Mouse (Mus musculus) Patski (cell line): ENCODE measurements around the gene Rbm42. TPM values are rescaled to one million over a fixed set of nuclear protein-coding genes. Genes with fewer than 3 reads are reported as not detected.

ENCODE experiments used
- ATAC-seq: fragments of 100-300 bp; one replicate; pipeline ENCODE4 v1.8.0; 2021
- CTCF ChIA-PET: fragments of 350-600 bp; sonication (Branson Sonifier 250); formaldehyde crosslinking; loops from one replicate; lab custom pipeline; 2022; ENCODE audit warnings: inconsistent platforms; lab: Charles Lee
- POLR2A ChIA-PET: fragments of 350-600 bp; sonication (Branson Sonifier 250); formaldehyde crosslinking; loops from one replicate; lab custom pipeline; 2022; ENCODE audit warnings: antibody characterized with exemption, inconsistent platforms; lab: Charles Lee
- DNase-seq: peaks from one replicate; pipeline ENCODE4 v3.0.0-alpha.2; 2011; ENCODE audit warnings: low read depth, low spot score
- H3K27me3 ChIP-seq: fragments of 371-371 bp; one replicate; pipeline ENCODE4 v1.5.1; 2021
- CTCF ChIP-seq: fragments of 100-300 bp; IDR thresholded peaks from one replicate; pipeline ENCODE4 v1.5.1; 2021
- in situ Hi-C: fragments of 300-500 bp; cut with MboI; formaldehyde crosslinking; loops from 3 replicates; pipeline ENCODE4 v1.11.1; 2018; ENCODE audit warnings: low pct_unique_long_range_greater_than_20kb, mixed read lengths
- polyA plus RNA-seq: library from polyadenylated mRNA; unstranded; gene quantifications from one replicate; pipeline ENCODE4 v1.2.3, GENCODE M21; 2021

The Rbm42 gene
- polyA plus RNA-seq, 1 experiment from 2014 or later: 92.6 TPM

GRCm38 (mm10) chr7:30604944-30605343 is 45.2 kb downstream of the Rbm42 start:
- in situ Hi-C loops: no loop called here
- H3K27me3 ChIP-seq: no peaks in the 10 kb centered on the region
- ATAC-seq (no peak), DNase-seq (no peak)
- ChIA-PET CTCF (interaction anchor here (1.0 to 9.3 kb wide), 3 partner anchors 9 to 64 kb away, joined by 3 to 65 read pairs (median 29); partner anchors contain the start of genes Kmt2b and Upk1a), POLR2A (interaction anchor here (0.8 kb wide), 1 partner anchor 20 kb away, joined by 3 read pairs; no protein-coding TSS in a partner anchor)
- TF ChIP-seq CTCF: no peak

GRCm38 (mm10) chr7:30604424-30604823 is 45.7 kb downstream of the Rbm42 start:
- no peaks in the 10 kb centered on the region for H3K27me3 ChIP-seq
- in situ Hi-C loops: no loop called here
- DNase-seq (no peak), ATAC-seq (no peak)
- ChIA-PET CTCF (interaction anchor here (1.0 to 9.3 kb wide), 3 partner anchors 9 to 64 kb away, joined by 3 to 65 read pairs (median 29); partner anchors contain the start of genes Kmt2b and Upk1a), POLR2A (interaction anchor here (0.8 kb wide), 1 partner anchor 21 kb away, joined by 3 read pairs; no protein-coding TSS in a partner anchor)
- no peak for TF ChIP-seq CTCF

- in situ Hi-C loops: no loop called here
- ATAC-seq (no peak), DNase-seq (no peak)
- H3K27me3 ChIP-seq: no peaks in the 10 kb centered on the region
- ChIA-PET CTCF (interaction anchor here (4.2 to 9.3 kb wide), 2 partner anchors 11 to 12 kb away, joined by 29 to 65 read pairs; partner anchors contain the start of genes Kmt2b and Upk1a), POLR2A (no interaction called here)
- TF ChIP-seq CTCF: no peak
Measured at GRCm38 (mm10) chr7:30602583-30602982, 47.5 kb downstream of the Rbm42 start.

- no peak for ATAC-seq
- ChIA-PET POLR2A (interaction anchor here (0.6 kb wide), 1 partner anchor 10 kb away, joined by 4 read pairs; no protein-coding TSS in a partner anchor), CTCF (interaction anchor here (0.8 to 9.3 kb wide), 3 partner anchors 10 to 17 kb away, joined by 3 to 65 read pairs (median 5); partner anchors contain the start of gene Kmt2b)
- DNase-seq: no peak
- no peak for TF ChIP-seq CTCF
- no peaks in the 10 kb centered on the region for H3K27me3 ChIP-seq
- in situ Hi-C loops: no loop called here
Measured at GRCm38 (mm10) chr7:30600651-30601050, 49.5 kb downstream of the Rbm42 start.

- DNase-seq (peak; percentile 68), ATAC-seq (peak; percentile 84)
- ChIA-PET CTCF (interaction anchor here (9.3 kb wide), 1 partner anchor 9 kb away, joined by 65 read pairs; the partner anchor contains the start of gene Kmt2b), POLR2A (no interaction called here)
- no peak for TF ChIP-seq CTCF
- in situ Hi-C loops: no loop called here
- no peaks in the 10 kb centered on the region for H3K27me3 ChIP-seq
Measured at GRCm38 (mm10) chr7:30599933-30600353, 50.2 kb downstream of the Rbm42 start.

- in situ Hi-C loops: no loop called here
- POLR2A ChIA-PET: no interaction called here
- no peak for TF ChIP-seq CTCF
- DNase-seq (no peak), ATAC-seq (no peak)
- CTCF ChIA-PET: interaction anchor here (1.8 kb wide), 2 partner anchors 9 to 15 kb away, joined by 8 to 9 read pairs; no protein-coding TSS in a partner anchor
- H3K27me3 ChIP-seq: no peaks in the 10 kb centered on the region
Measured at GRCm38 (mm10) chr7:30598786-30599185, 51.3 kb downstream of the Rbm42 start, which contains the start of gene Zbtb32. TSS of gene Zbtb32 (minus strand) at chr7:30598909.

- DNase-seq (no peak), ATAC-seq (no peak)
- ChIA-PET CTCF (no interaction called here), POLR2A (no interaction called here)
- in situ Hi-C loops: no loop called here
- no peak for TF ChIP-seq CTCF
- H3K27me3 ChIP-seq: no peaks in the 10 kb centered on the region
Measured at GRCm38 (mm10) chr7:30596811-30597210, 53.3 kb downstream of the Rbm42 start.

GRCm38 (mm10) chr7:30596093-30596492 is 54.0 kb downstream of the Rbm42 start:
- in situ Hi-C loops: no loop called here
- ChIA-PET CTCF (interaction anchor here (1.2 kb wide), 2 partner anchors 17 to 18 kb away, joined by 3 to 4 read pairs; partner anchors contain the start of gene Upk1a), POLR2A (interaction anchor here (0.6 kb wide), 1 partner anchor 361 kb away, joined by 5 read pairs; the partner anchor contains the start of gene Usf2)
- TF ChIP-seq CTCF: no peak
- ATAC-seq: no peak
- H3K27me3 ChIP-seq: no peaks in the 10 kb centered on the region
- no peak for DNase-seq

- DNase-seq: no peak
- no peaks in the 10 kb centered on the region for H3K27me3 ChIP-seq
- ChIA-PET CTCF (interaction anchor here (6.9 kb wide), 1 partner anchor 10 kb away, joined by 65 read pairs; no protein-coding TSS in a partner anchor), POLR2A (no interaction called here)
- no peak for ATAC-seq
- TF ChIP-seq CTCF: no peak
- in situ Hi-C loops: no loop called here
Measured at GRCm38 (mm10) chr7:30594510-30595024, 55.5 kb downstream of the Rbm42 start.

GRCm38 (mm10) chr7:30593579-30594509 is 56.3 kb downstream of the Rbm42 start:
- in situ Hi-C loops: no loop called here
- POLR2A ChIA-PET: no interaction called here
- H3K27me3 ChIP-seq: no peaks in the 10 kb centered on the region
- CTCF ChIA-PET: interaction anchor here (2.3 to 6.9 kb wide), 2 partner anchors 11 to 20 kb away, joined by 14 to 65 read pairs; no protein-coding TSS in a partner anchor
- DNase-seq: no peak
- no peak for ATAC-seq
- TF ChIP-seq CTCF: no peak
